Mouse (Mus musculus): ENCODE measurements around the gene B230118H07Rik. TPM values are rescaled to one million over a fixed set of nuclear protein-coding genes. Genes with fewer than 3 reads are reported as not detected.

The B230118H07Rik gene
- total and polyA plus RNA-seq, 3 experiments: 1.6 to 76.4 (median 10.2) TPM

GRCm38 (mm10) chr2:101645841-101646240 lies 3.5 kb downstream of the B230118H07Rik start:
- peaks cover 10% of the 10 kb centered on the region for H3K27me3 ChIP-seq (ENCODE audit: insufficient read depth, low read length)
- TF ChIP-seq POLR2AphosphoS5 (IDR thresholded peaks at IDR 0.05; ENCODE audit: insufficient replicate concordance, low read depth, low read length): no peak
- TF ChIP-seq CTCF (IDR thresholded peaks at IDR 0.05; ENCODE audit: low read depth, low read length): no peak
- no peak for TF ChIP-seq TAL1 (conservative IDR thresholded peaks at IDR 0.05; ENCODE audit: low read depth, low read length)
- no peak for TF ChIP-seq GATA2 (IDR thresholded peaks at IDR 0.05; ENCODE audit: borderline replicate concordance, low read depth, low read length)
- H3K9me3 ChIP-seq (replicated peaks): no peaks in the 10 kb centered on the region
- H3K4me1 ChIP-seq (ENCODE audit: insufficient read depth, low read depth, low read length): peaks cover 9% of the 10 kb centered on the region
- H3K4me3 ChIP-seq (ENCODE audit: low read depth, low read length): no peak overlapping the region
- H3K36me3 ChIP-seq (replicated peaks): no peaks in the 10 kb centered on the region
- no peak for ATAC-seq (ENCODE audit: extremely low read depth, insufficient number of reproducible peaks, low FRiP score, poor library complexity, severe bottlenecking)
- DNase-seq (ENCODE audit: low spot score): no peak

- no peaks in the 10 kb centered on the region for H3K36me3 ChIP-seq (replicated peaks)
- no peak for TF ChIP-seq TAL1 (conservative IDR thresholded peaks at IDR 0.05; ENCODE audit: low read depth, low read length)
- DNase-seq (ENCODE audit: low spot score) (no peak), ATAC-seq (ENCODE audit: extremely low read depth, insufficient number of reproducible peaks, low FRiP score, poor library complexity, severe bottlenecking) (no peak)
- no peaks in the 10 kb centered on the region for H3K27me3 ChIP-seq (ENCODE audit: insufficient read depth, low read length)
- H3K4me1 ChIP-seq (ENCODE audit: insufficient read depth, low read depth, low read length): no peaks in the 10 kb centered on the region
- no peak overlapping the region for H3K4me3 ChIP-seq (ENCODE audit: low read depth, low read length)
- H3K9me3 ChIP-seq (replicated peaks): no peaks in the 10 kb centered on the region
These were observed 9.4 kb downstream of the B230118H07Rik start for GRCm38 (mm10) chr2:101639840-101640350.

GRCm38 (mm10) chr2:101638979-101639839 lies 10.1 kb downstream of the B230118H07Rik start:
- H3K27me3 ChIP-seq (ENCODE audit: insufficient read depth, low read length): no peaks in the 10 kb centered on the region
- TF ChIP-seq GATA2 (IDR thresholded peaks at IDR 0.05; ENCODE audit: borderline replicate concordance, low read depth, low read length): no peak
- TF ChIP-seq GATA1 (IDR thresholded peaks at IDR 0.05; ENCODE audit: borderline replicate concordance, low read length): no peak
- TF ChIP-seq CTCF (IDR thresholded peaks at IDR 0.05; ENCODE audit: low read depth, low read length): no peak
- TF ChIP-seq TAL1 (conservative IDR thresholded peaks at IDR 0.05; ENCODE audit: low read depth, low read length): no peak
- no peak for TF ChIP-seq POLR2AphosphoS5 (IDR thresholded peaks at IDR 0.05; ENCODE audit: insufficient replicate concordance, low read depth, low read length)
- H3K4me3 ChIP-seq (ENCODE audit: low read depth, low read length): no peak overlapping the region
- H3K9me3 ChIP-seq (replicated peaks): no peaks in the 10 kb centered on the region
- H3K4me1 ChIP-seq (ENCODE audit: insufficient read depth, low read depth, low read length): no peaks in the 10 kb centered on the region
- no peaks in the 10 kb centered on the region for H3K36me3 ChIP-seq (replicated peaks)
- ATAC-seq (ENCODE audit: extremely low read depth, insufficient number of reproducible peaks, low FRiP score, poor library complexity, severe bottlenecking) (no peak), DNase-seq (ENCODE audit: low spot score) (no peak)

- H3K9me3 ChIP-seq (replicated peaks): no peaks in the 10 kb centered on the region
- ATAC-seq (ENCODE audit: extremely low read depth, insufficient number of reproducible peaks, low FRiP score, poor library complexity, severe bottlenecking) (peak; percentile 96), DNase-seq (ENCODE audit: low spot score) (peak; percentile 67)
- peaks cover 15% of the 10 kb centered on the region for H3K4me1 ChIP-seq (ENCODE audit: insufficient read depth, low read depth, low read length)
- TF ChIP-seq GATA1 (IDR thresholded peaks at IDR 0.05; ENCODE audit: borderline replicate concordance, low read length): no peak
- no peak for TF ChIP-seq GATA2 (IDR thresholded peaks at IDR 0.05; ENCODE audit: borderline replicate concordance, low read depth, low read length)
- H3K27me3 ChIP-seq (ENCODE audit: insufficient read depth, low read length): peaks cover 11% of the 10 kb centered on the region; the same call in 1 of the 2 replicates
- H3K36me3 ChIP-seq (replicated peaks): peaks cover 2% of the 10 kb centered on the region
- H3K4me3 ChIP-seq (ENCODE audit: low read depth, low read length): peak overlapping the region; percentile 78
These were observed 20.8 kb downstream of the B230118H07Rik start for GRCm38 (mm10) chr2:101628297-101629236.

GRCm38 (mm10) chr2:101627227-101627626 lies 22.1 kb downstream of the B230118H07Rik start:
- ATAC-seq (ENCODE audit: extremely low read depth, insufficient number of reproducible peaks, low FRiP score, poor library complexity, severe bottlenecking): no peak
- peaks cover 2% of the 10 kb centered on the region for H3K36me3 ChIP-seq (replicated peaks)
- peaks cover 7% of the 10 kb centered on the region; the same call in 1 of the 2 replicates for H3K27me3 ChIP-seq (ENCODE audit: insufficient read depth, low read length)
- no peak for DNase-seq (ENCODE audit: low spot score)
- H3K4me1 ChIP-seq (ENCODE audit: insufficient read depth, low read depth, low read length): peaks cover 16% of the 10 kb centered on the region
- H3K4me3 ChIP-seq (ENCODE audit: low read depth, low read length): no peak overlapping the region
- no peaks in the 10 kb centered on the region for H3K9me3 ChIP-seq (replicated peaks)
- TF ChIP-seq TAL1 (conservative IDR thresholded peaks at IDR 0.05; ENCODE audit: low read depth, low read length) (no peak), GATA2 (IDR thresholded peaks at IDR 0.05; ENCODE audit: borderline replicate concordance, low read depth, low read length) (no peak), CTCF (IDR thresholded peaks at IDR 0.05; ENCODE audit: low read depth, low read length) (no peak), POLR2AphosphoS5 (IDR thresholded peaks at IDR 0.05; ENCODE audit: insufficient replicate concordance, low read depth, low read length) (no peak), GATA1 (IDR thresholded peaks at IDR 0.05; ENCODE audit: borderline replicate concordance, low read length) (no peak)

GRCm38 (mm10) chr2:101624526-101624925 lies 24.8 kb downstream of the B230118H07Rik start, which contains the start of gene Rag2:
TSS of gene Rag2 (plus strand) at chr2:101624718.
- peaks cover 2% of the 10 kb centered on the region for H3K36me3 ChIP-seq (replicated peaks)
- DNase-seq (ENCODE audit: low spot score): no peak
- TF ChIP-seq GATA2 (IDR thresholded peaks at IDR 0.05; ENCODE audit: borderline replicate concordance, low read depth, low read length) (no peak), CTCF (IDR thresholded peaks at IDR 0.05; ENCODE audit: low read depth, low read length) (no peak), GATA1 (IDR thresholded peaks at IDR 0.05; ENCODE audit: borderline replicate concordance, low read length) (no peak), POLR2AphosphoS5 (IDR thresholded peaks at IDR 0.05; ENCODE audit: insufficient replicate concordance, low read depth, low read length) (no peak), TAL1 (conservative IDR thresholded peaks at IDR 0.05; ENCODE audit: low read depth, low read length) (no peak)

More at GRCm38 (mm10) chr2:101624526-101624925, 24.8 kb downstream of the B230118H07Rik start, which contains the start of gene Rag2:
- H3K4me1 ChIP-seq (ENCODE audit: insufficient read depth, low read depth, low read length): peaks cover 24% of the 10 kb centered on the region
- ATAC-seq (ENCODE audit: extremely low read depth, insufficient number of reproducible peaks, low FRiP score, poor library complexity, severe bottlenecking): no peak
- H3K9me3 ChIP-seq (replicated peaks): no peaks in the 10 kb centered on the region
- H3K27me3 ChIP-seq (ENCODE audit: insufficient read depth, low read length): no peaks in the 10 kb centered on the region
- no peak within 1 kb of the TSS for H3K4me3 ChIP-seq (ENCODE audit: low read depth, low read length)

Data from G1E (cell line).